In genomic region chr11:96925469-96926148, GRCm38 (mm10) we compare ENCODE assay signal across 18 mouse cellular contexts. TPM values are rescaled to one million over a fixed set of nuclear protein-coding genes. Genes with fewer than 3 reads are reported as not detected.
DNase-seq lines count a peak whose midpoint lies in the region; ATAC-seq and TF ChIP-seq lines count a peak whose summit lies in the region.
"Had no signal": no experiment of that assay in that cellular context is flagged by ENCODE, and none has a peak within 500 bp of the region (broad histone marks: within the 10 kb centered on the region; RNA-seq: fewer than 3 reads in every experiment).

No protein-coding gene starts in this region.

- no peak for TF ChIP-seq CTCF in liver, postnatal 0 days (IDR thresholded peaks at IDR 0.05; ENCODE audit: low read depth)

- in situ Hi-C loops in ES-E14 (cut with MboI; ENCODE audit: low sequenced_read_pairs in 2 of 2, unreplicated experiment in 2 of 2), result no loop called here

- H3K4me1 ChIP-seq in heart, embryonic 11.5 days (ENCODE audit: control insufficient read depth, insufficient read depth, low read length), result no peaks in the 10 kb centered on the region
- H3K4me1 ChIP-seq in ES-E14 (ENCODE audit: control insufficient read depth in 2 of 2, insufficient read depth in 2 of 2, low read length in 2 of 2, poor library complexity in 1 of 2), result peaks cover 7 to 10% of the 10 kb centered on the region in 2 experiments
- H3K4me1 ChIP-seq in intestine, embryonic 16.5 days (ENCODE audit: control insufficient read depth, insufficient read depth, low read length), result peaks cover 15% of the 10 kb centered on the region
- H3K4me1 ChIP-seq in liver, postnatal 0 days (ENCODE audit: insufficient read depth), result peaks cover 27% of the 10 kb centered on the region

- no peak for ATAC-seq in heart, embryonic 11.5 days (replicated peaks; ENCODE audit: insufficient number of reproducible peaks, low FRiP score, low TSS enrichment)
- peak; percentile 62 for ATAC-seq in intestine, embryonic 16.5 days
- 0 out of 2 replicates have a peak, but pooled peaks have one; percentile 16 for ATAC-seq in liver, postnatal 0 days
- ATAC-seq: inflammation-experienced regulatory T-cells, adult 6 months; midbrain, embryonic 13.5 days had no signal

- H3K27me3 ChIP-seq in heart, embryonic 11.5 days (ENCODE audit: control insufficient read depth, insufficient read depth, low read length), result peaks cover 26% of the 10 kb centered on the region
- no peaks in the 10 kb centered on the region for H3K27me3 ChIP-seq in intestine, embryonic 16.5 days (replicated peaks; ENCODE audit: control insufficient read depth, insufficient read depth, low read length)
- H3K27me3 ChIP-seq in liver, postnatal 0 days (ENCODE audit: insufficient read depth, low read length), result no peaks in the 10 kb centered on the region

- no peaks in the 10 kb centered on the region for H3K9me3 ChIP-seq in heart, embryonic 11.5 days (replicated peaks; ENCODE audit: control insufficient read depth, low read length)
- H3K9me3 ChIP-seq in ES-E14 (ENCODE audit: control insufficient read depth, insufficient read depth, low read depth, low read length), result no peaks in the 10 kb centered on the region
- H3K9me3 ChIP-seq in intestine, embryonic 16.5 days (ENCODE audit: control insufficient read depth, low read length), result no peaks in the 10 kb centered on the region
- no peaks in the 10 kb centered on the region for H3K9me3 ChIP-seq in liver, postnatal 0 days (ENCODE audit: low read length)
- H3K9me3 ChIP-seq: midbrain, embryonic 13.5 days had no signal

- peak overlapping the region; percentile 30; the same call in 1 of the 2 replicates for H3K27ac ChIP-seq in heart, embryonic 11.5 days (ENCODE audit: low read depth, low read length)
- no peak overlapping the region for H3K27ac ChIP-seq in ES-E14 (ENCODE audit: insufficient read depth, low read depth, low read length, poor library complexity, severe bottlenecking)
- H3K27ac ChIP-seq in intestine, embryonic 16.5 days (ENCODE audit: low read length), result peak overlapping the region; percentile 91
- H3K27ac ChIP-seq in liver, postnatal 0 days (ENCODE audit: low read depth), result peak overlapping the region; percentile 88
- H3K27ac ChIP-seq: gastrocnemius, adult 2 months; midbrain, embryonic 13.5 days had no signal

- no peak for TF ChIP-seq EP300 in liver, postnatal 0 days (IDR thresholded peaks at IDR 0.05; ENCODE audit: low read depth)

- H3K9ac ChIP-seq in heart, embryonic 11.5 days (ENCODE audit: low read depth, low read length), result no peak overlapping the region
- 0 out of 2 replicates have a peak overlapping the region, but pooled peaks have one; percentile 15 for H3K9ac ChIP-seq in ES-E14 (ENCODE audit: insufficient read depth, low read depth, low read length, poor library complexity, severe bottlenecking)
- peak overlapping the region; percentile 53 for H3K9ac ChIP-seq in intestine, embryonic 16.5 days (ENCODE audit: low read depth, low read length)
- H3K9ac ChIP-seq in liver, postnatal 0 days (replicated peaks), result peak overlapping the region; percentile 47
- H3K9ac ChIP-seq: midbrain, embryonic 13.5 days had no signal

- H3K4me3 ChIP-seq in heart, embryonic 11.5 days (ENCODE audit: low read depth, low read length), result no peak overlapping the region
- H3K4me3 ChIP-seq in ES-E14 (ENCODE audit: insufficient read depth in 1 of 2, low read depth in 1 of 2, low read length in 2 of 2, poor library complexity in 1 of 2, severe bottlenecking in 1 of 2), result no peak overlapping the region; a peak in 1 of 4 replicates
- no peak overlapping the region for H3K4me3 ChIP-seq in intestine, embryonic 16.5 days (ENCODE audit: low read length)
- H3K4me3 ChIP-seq in liver, postnatal 0 days (ENCODE audit: low read depth, low read length), result no peak overlapping the region
- H3K4me3 ChIP-seq: gastrocnemius, adult 2 months; midbrain, embryonic 13.5 days had no signal

- no peaks in the 10 kb centered on the region for H3K36me3 ChIP-seq in heart, embryonic 11.5 days (ENCODE audit: control insufficient read depth, insufficient read depth, low read length)
- no peaks in the 10 kb centered on the region for H3K36me3 ChIP-seq in ES-E14 (ENCODE audit: control insufficient read depth, insufficient read depth, low read length, poor library complexity, severe bottlenecking)
- no peaks in the 10 kb centered on the region for H3K36me3 ChIP-seq in intestine, embryonic 16.5 days (ENCODE audit: control insufficient read depth, insufficient read depth, low read length)
- no peaks in the 10 kb centered on the region for H3K36me3 ChIP-seq in liver, postnatal 0 days (replicated peaks; ENCODE audit: insufficient read depth, low read length)
- H3K36me3 ChIP-seq: midbrain, embryonic 13.5 days had no signal

- H3K4me2 ChIP-seq in heart, embryonic 11.5 days, result no peak overlapping the region
- peak overlapping the region; percentile 25; the same call in 1 of the 2 replicates for H3K4me2 ChIP-seq in intestine, embryonic 16.5 days (ENCODE audit: low read depth, low read length)
- no peak overlapping the region; the same call in 1 of the 2 replicates for H3K4me2 ChIP-seq in liver, postnatal 0 days (ENCODE audit: low read depth, low read length)
- H3K4me2 ChIP-seq: midbrain, embryonic 13.5 days had no signal

- no peak for DNase-seq in heart, adult 11 months
- DNase-seq in ES-E14 (ENCODE audit: low read depth, low spot score), result no peak
- no peak for DNase-seq in liver, postnatal 0 days
- DNase-seq in gastrocnemius, adult 18-20 months (ENCODE audit: low spot score), result no peak
- no peak for DNase-seq in layer of hippocampus, adult 18-20 months (ENCODE audit: low spot score in 2 of 2)
- no peak for DNase-seq in spleen, adult 12 weeks (ENCODE audit: low spot score)
- DNase-seq: adrenal gland, postnatal 10 days; cerebellum, adult 9-11 months; embryo, embryonic 11 days; gastrocnemius, adult 2 months; heart, postnatal 4 days; lung, postnatal 14 days; thymus, postnatal 4 days had no signal

- 85% methylated on average over 12 of the region's 12 CpGs for WGBS in heart, embryonic 11.5 days (ENCODE audit: insufficient replicate concordance)
- 68% methylated on average over 12 of the region's 12 CpGs for WGBS in intestine, embryonic 16.5 days
- whole genome bisulfite sequencing in liver, postnatal 0 days (ENCODE audit: insufficient replicate concordance), result 65% methylated on average over 12 of the region's 12 CpGs

TF ChIP-seq in ES-E14, 5 proteins besides CTCF, POLR2A, EP300 and RAD21:
- TF ChIP-seq HCFC1 (IDR thresholded peaks at IDR 0.05; ENCODE audit: borderline replicate concordance, insufficient read depth, low read length), result no peak
- TF ChIP-seq ZC3H11A (IDR thresholded peaks at IDR 0.05; ENCODE audit: borderline replicate concordance, low read depth, low read length), result no peak
- no peak for TF ChIP-seq ZNF384 (IDR thresholded peaks at IDR 0.05; ENCODE audit: low read depth, low read length)
- TF ChIP-seq MAFK (IDR thresholded peaks at IDR 0.05; ENCODE audit: insufficient read depth, low read depth, low read length), result no peak
- TF ChIP-seq CHD2 (IDR thresholded peaks at IDR 0.05; ENCODE audit: low read depth, low read length), result no peak

RNA-seq across cellular contexts. Expression of gene Prr15l, which starts 2.3 kb away (rescaled TPM):
- polyA plus RNA-seq in heart, embryonic 11.5 days (2014; fragmentation: Nextera tagmentation; extraction: Ambion mirVana), result 0.23 and 0.50 TPM in 2 replicates
- 0.67 and 1.2 TPM in 2 replicates for total RNA-seq in ES-E14 (2012; rRNA removed)
- 116 and 121 TPM in 2 replicates for polyA plus RNA-seq in intestine, embryonic 16.5 days (2015; fragmentation: Nextera tagmentation; extraction: Ambion mirVana)
- polyA plus RNA-seq in liver, postnatal 0 days (2015; fragmentation: Nextera tagmentation; extraction: Ambion mirVana), result 10.1 and 13.9 TPM in 2 replicates
- total RNA-seq in gastrocnemius, adult 18-20 months (2021), result not detected
- not detected for total RNA-seq in layer of hippocampus, adult 18-20 months (2021)
- total RNA-seq: gastrocnemius, adult 2 months; layer of hippocampus, postnatal 14 days had no signal
- polyA plus RNA-seq: midbrain, embryonic 13.5 days had no signal

RNA-seq across cellular contexts. Expression of gene Cdk5rap3, which starts 9.3 kb away (rescaled TPM):
- polyA plus RNA-seq in heart, embryonic 11.5 days (2014; fragmentation: Nextera tagmentation; extraction: Ambion mirVana), result 52.5 and 60.2 TPM in 2 replicates
- 87.5 and 134 TPM in 2 replicates for total RNA-seq in ES-E14 (2012; rRNA removed)
- polyA plus RNA-seq in intestine, embryonic 16.5 days (2015; fragmentation: Nextera tagmentation; extraction: Ambion mirVana), result 68.1 and 70.1 TPM in 2 replicates
- 38.3 and 38.4 TPM in 2 replicates for polyA plus RNA-seq in liver, postnatal 0 days (2015; fragmentation: Nextera tagmentation; extraction: Ambion mirVana)
- total RNA-seq in gastrocnemius, adult 18-20 months (2021), result 10 to 100 TPM; 24.9 to 25.7 TPM
- total RNA-seq in layer of hippocampus, adult 18-20 months (2021), result 10 to 100 TPM; 34.9 to 35.3 TPM

RNA-seq across cellular contexts. Expression of gene Pnpo, which starts 18.2 kb away (rescaled TPM):
- 63.9 and 68.0 TPM in 2 replicates for polyA plus RNA-seq in heart, embryonic 11.5 days (2014; fragmentation: Nextera tagmentation; extraction: Ambion mirVana)
- total RNA-seq in ES-E14 (2012; rRNA removed), result 24.0 and 27.7 TPM in 2 replicates
- 125 and 141 TPM in 2 replicates for polyA plus RNA-seq in intestine, embryonic 16.5 days (2015; fragmentation: Nextera tagmentation; extraction: Ambion mirVana)
- polyA plus RNA-seq in liver, postnatal 0 days (2015; fragmentation: Nextera tagmentation; extraction: Ambion mirVana), result 271 and 273 TPM in 2 replicates
- total RNA-seq in gastrocnemius, adult 18-20 months (2021), result 1 to 10 TPM; 7.6 to 9.0 TPM
- 10 to 100 TPM; 34.2 to 35.0 TPM for total RNA-seq in layer of hippocampus, adult 18-20 months (2021)

RNA-seq across cellular contexts. Expression of gene Sp2, which starts 57.1 kb away (rescaled TPM):
- 17.3 and 17.9 TPM in 2 replicates for polyA plus RNA-seq in heart, embryonic 11.5 days (2014; fragmentation: Nextera tagmentation; extraction: Ambion mirVana)
- total RNA-seq in ES-E14 (2012; rRNA removed), result 4.5 and 5.4 TPM in 2 replicates
- 13.2 and 13.8 TPM in 2 replicates for polyA plus RNA-seq in intestine, embryonic 16.5 days (2015; fragmentation: Nextera tagmentation; extraction: Ambion mirVana)
- 6.8 and 7.1 TPM in 2 replicates for polyA plus RNA-seq in liver, postnatal 0 days (2015; fragmentation: Nextera tagmentation; extraction: Ambion mirVana)
- total RNA-seq in gastrocnemius, adult 18-20 months (2021), result 10 to 100 TPM; 11.2 TPM
- total RNA-seq in layer of hippocampus, adult 18-20 months (2021), result 10 to 100 TPM; 13.0 to 13.4 TPM
